Mouse (Mus musculus) fibroblast of lung, adult 2 months (primary cell): ENCODE measurements around the gene Ivd.

Experiments
- DNase-seq: peaks from one replicate; pipeline ENCODE4 v3.0.0-alpha.2; 2011; ENCODE audit warnings: low read depth

Gene Ivd

DNA sequence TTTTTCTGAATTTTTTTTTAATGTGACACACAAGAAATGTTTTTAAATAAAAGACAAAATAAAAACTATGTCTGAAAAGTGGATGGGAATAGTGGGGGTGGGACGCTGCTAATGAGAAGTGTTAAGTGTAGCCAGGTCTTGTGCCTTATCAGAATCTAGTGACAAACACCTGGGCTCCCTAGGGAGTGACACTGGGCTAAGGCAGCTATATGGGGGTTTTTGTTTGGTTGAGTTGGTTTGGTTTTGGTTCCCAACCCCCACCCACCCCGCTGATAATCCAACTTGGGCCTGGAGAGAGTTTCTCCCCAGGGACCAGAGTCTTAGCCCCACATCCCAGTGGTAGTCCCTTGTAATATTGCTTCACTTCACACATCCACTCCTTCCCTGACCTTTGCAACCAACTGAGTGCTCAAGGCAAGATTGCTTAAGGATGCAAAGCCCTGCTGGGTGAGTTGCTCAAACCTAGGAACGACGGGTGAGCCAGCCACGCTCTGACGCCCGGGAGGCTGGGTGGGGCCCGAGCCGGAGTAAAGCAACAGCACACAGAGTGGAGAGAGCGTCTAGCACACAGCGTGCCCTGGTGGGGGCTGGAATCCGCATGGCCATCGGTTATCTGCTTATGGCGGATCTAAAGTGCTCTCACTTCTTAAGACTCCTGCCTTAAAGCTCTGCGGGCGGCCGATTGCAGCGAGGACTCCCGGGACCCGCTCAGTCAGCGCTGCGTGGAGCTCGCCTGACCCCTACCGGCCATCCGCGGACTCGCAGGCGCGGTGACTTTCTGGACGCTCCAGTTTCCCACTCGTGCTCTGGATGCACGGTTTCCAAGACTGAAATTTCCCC is 21.3 kb downstream of the Ivd start:
- DNase-seq, result peak; percentile 70

GRCm38 (mm10) chr2:118887440-118887839 is 25.7 kb downstream of the Ivd start:
- DNase-seq, result no peak

DNA sequence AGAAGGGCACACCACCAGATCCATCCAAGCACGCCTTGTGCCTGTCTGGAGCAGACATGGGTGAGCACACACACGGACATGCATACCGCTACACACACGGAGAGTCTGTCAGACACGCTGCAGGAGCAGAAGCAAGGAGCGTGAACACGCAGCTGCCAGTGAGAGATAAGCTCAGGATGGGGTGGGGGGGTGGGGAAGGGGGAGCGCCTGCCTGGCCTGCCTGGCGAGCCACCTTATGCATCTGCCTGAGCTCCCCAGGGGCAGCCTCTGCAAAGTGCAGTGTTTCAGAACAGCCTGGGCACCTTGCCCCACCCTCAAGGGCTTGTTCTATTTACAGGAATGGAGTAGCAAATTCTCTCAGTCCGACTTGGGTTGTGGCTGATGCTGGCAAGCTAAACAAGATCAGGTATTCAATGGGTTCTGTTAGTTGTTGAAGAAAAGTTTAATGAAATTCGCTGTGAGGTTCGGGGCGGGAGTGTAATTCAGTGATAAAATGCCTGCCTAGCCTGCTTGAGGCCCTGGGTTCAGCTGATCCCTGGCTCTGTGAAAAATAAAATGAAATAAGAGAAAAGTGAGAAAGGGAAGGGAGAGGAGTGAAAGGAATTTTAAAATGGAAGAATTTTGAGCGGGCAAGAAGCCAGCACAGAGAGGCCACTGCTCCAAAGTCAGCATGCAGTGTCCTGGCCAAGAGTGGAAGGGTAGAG is 26.2 kb downstream of the Ivd start:
- DNase-seq, result no peak

GRCm38 (mm10) chr2:118891173-118891572 is 29.4 kb downstream of the Ivd start:
- no peak for DNase-seq

DNA sequence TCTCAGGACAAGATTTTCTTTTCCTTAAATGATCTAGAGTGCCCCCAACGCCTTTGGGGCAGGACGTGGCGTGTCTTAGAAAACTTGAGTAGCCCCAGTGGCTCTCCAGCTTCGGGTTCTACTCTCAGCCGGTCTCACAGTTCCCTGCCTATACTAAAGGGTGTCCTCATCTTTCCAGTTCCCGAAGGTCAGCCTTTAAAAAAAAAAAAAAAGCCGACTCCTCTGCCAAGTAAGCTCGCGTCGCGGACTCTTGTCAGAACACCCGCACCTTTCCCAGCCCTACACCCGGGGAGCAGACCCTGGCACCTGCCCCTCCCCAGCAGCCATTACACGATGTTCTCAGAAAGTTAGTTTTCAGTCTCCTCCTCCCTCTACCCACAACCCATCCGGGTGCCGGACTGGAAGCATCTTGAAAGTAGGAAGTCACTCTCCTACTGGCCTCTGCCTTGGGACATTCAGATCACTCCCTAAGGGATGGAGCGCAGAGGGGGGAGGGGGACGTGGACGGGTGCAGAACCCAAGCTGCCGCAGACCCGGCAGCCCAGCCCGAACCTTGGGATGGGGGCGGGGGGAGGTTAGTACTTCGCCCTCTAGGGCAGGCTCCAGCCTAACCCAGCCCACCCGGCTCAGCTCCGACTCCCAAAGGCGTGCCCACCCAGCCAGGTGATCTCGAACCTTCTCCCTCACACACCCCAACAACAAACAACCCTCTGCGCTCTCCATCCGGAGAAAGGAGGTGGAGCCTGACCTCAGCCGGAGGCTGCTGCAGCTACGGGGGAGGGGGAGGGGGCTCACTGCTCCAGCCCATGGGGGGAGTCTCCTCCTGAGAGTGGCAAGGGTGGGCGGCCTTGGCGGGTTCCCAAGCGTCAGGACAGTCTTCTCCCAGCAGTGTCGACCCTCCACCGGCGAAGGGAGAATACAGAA is 34.5 kb downstream of the Ivd start:
- DNase-seq, result no peak

- DNase-seq, result no peak
These were observed 35.1 kb downstream of the Ivd start for GRCm38 (mm10) chr2:118896914-118897291.

DNA sequence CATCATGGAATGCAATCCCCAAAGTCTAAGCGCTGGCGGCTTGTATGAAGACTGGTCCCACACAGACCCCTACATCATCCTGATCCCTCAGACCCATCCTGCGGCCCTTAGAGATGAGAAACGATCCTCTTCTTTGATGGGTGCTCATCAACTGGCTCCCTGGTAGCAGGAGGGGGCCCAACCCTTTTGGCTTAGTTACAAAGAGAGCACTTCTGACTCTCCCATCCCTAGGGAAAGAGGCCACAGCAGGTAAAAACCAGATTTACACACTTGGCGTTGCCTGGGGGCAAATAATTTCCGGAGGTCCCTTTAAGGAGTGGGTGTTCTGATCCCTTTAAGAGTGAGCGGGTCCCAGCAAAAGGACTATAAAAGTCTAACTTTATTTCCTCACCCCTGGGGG is 35.6 kb downstream of the Ivd start:
- no peak for DNase-seq

DNA sequence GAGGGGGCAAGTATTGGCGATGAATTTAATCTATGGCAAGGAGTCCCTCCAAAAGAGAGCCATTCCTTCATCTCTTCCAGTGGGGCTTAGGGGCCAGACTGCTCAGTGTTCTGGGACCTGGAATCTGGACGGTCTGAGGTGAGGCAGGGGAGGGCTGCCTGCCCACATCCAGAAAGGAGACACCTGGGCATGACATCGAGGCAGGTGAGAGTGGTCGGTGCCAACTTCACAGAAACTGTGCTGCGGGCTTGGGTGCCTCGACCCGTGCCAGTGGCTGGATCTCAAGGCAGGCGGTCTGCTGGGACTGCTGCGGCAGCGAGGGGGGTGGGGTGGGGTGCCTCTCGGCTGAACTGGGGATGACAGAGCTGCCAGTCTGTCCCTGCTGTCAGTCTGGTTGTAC is 36.1 kb downstream of the Ivd start:
- no peak for DNase-seq

GRCm38 (mm10) chr2:118898771-118899170 is 37.0 kb downstream of the Ivd start:
- DNase-seq, result no peak

GRCm38 (mm10) chr2:118899306-118899705 is 37.6 kb downstream of the Ivd start:
- no peak for DNase-seq

- DNase-seq, result no peak
These were observed 38.4 kb downstream of the Ivd start, which contains the start of gene Bahd1 for GRCm38 (mm10) chr2:118899981-118900825. Bahd1 (plus strand) TSS chr2:118900377.

DNA sequence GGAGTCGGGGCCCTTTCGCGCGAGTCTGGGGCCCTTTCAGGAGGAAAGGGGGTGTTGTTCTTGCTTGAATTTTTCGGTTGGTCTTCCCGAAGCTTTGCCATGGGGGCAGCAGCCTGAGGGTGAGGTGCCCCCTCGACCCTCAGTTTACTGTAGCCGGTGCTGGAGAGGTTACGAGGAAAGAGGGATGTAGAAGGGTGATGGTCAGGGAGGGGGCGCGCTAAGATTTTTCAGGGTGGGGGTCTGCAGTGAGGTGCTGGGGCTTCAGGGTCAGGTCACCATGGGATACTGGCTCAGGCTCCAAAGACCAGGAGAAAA is 39.0 kb downstream of the Ivd start:
- DNase-seq, result no peak

- peak; percentile 78 for DNase-seq
These were observed 39.6 kb downstream of the Ivd start for GRCm38 (mm10) chr2:118901175-118902031.

GRCm38 (mm10) chr2:118902051-118903025 is 40.6 kb downstream of the Ivd start:
- no peak for DNase-seq

GRCm38 (mm10) chr2:118903333-118903741 is 41.6 kb downstream of the Ivd start:
- no peak for DNase-seq

- no peak for DNase-seq
These were observed 43.8 kb downstream of the Ivd start for GRCm38 (mm10) chr2:118905433-118906117.

DNA sequence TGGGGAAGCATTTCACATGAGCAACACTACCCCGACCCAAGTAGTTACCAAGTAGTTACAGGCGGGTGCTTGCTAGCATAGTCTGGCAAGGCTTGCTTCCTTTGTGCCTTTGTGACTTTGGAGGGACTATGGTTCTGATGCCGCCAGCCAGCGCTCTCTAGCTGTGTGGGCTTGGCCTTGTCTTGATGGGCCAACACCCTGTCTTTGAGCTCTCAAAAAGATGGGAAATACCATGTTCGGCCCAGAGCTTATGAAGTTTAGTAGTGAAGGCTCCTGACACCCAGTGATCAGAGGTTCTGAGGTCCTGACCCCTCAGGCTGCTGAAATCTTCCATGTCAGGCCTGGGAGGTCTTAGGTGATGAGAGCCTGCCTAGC is 44.4 kb downstream of the Ivd start:
- no peak for DNase-seq

- no peak for DNase-seq
These were observed 46.0 kb downstream of the Ivd start for GRCm38 (mm10) chr2:118907781-118908180.

DNA sequence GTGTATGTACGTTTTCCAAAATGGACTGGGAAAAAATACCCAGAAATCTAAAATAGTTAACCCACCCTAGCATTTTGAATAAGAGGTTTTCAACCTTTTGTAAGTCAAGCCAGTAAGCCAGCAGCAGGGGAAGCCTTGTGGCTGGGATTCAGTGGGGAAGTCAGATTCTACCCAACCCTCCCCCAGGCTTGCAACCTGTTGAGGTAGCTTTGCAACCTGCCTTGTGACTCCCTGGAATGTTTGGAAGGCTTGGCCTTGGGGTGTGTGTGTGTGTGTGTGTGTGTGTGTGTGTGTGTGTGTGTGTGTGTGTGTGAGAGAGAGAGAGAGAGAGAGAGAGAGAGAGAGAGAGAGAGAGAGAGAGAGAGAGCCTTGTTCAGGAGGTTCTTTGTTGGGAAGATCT is 47.4 kb downstream of the Ivd start:
- DNase-seq, result no peak
